Mouse (Mus musculus) urinary bladder, postnatal 36 days (tissue): ENCODE measurements around the gene Tmem248.

Experiments
- DNase-seq, 2 experiments: peaks; one replicate each; pipeline ENCODE4 v3.0.0; 2022; ENCODE audit warnings: low spot score in 2 of 2, mixed read lengths in 1 of 2

The Tmem248 gene

DNA sequence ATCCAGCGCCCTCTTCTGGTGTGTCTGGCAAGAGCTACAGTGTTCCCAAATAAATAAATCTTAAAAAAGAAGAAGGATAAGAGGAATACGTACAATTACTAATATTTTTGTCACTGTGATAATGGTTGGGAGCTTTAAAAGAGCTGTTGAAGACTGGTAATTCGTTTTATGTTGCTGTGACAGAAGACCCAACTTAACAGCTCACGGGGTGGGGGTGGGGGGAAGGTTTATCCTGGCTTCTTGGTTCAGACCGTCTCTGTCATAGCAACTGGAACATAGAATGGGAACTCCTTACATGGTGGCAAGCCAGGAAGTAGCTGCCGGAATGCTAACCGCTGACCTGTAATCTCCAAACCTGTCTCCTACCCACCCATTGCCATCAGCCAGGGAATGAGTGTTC is at the start of gene Tmem248:
TSS of gene Tmem248 (plus strand) at position 301 of the 400 bp plus-strand sequence.
- DNase-seq = no peak

DNA sequence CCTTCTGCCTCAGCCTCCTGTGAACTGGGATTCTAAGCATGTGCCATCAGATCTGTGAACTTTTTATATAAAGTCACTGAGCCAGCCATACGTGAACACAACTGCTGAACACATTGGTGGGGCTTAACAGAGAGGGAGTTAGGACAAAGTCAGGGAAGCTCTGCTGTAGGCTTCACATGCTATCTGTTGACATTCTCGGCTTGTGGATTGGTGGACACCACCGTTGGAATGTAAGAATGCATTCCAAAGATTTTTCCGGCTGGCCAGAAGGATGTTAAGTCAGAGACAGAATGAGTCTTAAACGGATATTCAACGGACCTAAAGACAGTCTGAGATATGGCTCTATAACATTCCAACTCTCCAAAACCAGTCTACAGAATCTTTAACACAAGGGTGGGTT is 47.8 kb upstream of the Tmem248 start:
- no peak for DNase-seq

DNA sequence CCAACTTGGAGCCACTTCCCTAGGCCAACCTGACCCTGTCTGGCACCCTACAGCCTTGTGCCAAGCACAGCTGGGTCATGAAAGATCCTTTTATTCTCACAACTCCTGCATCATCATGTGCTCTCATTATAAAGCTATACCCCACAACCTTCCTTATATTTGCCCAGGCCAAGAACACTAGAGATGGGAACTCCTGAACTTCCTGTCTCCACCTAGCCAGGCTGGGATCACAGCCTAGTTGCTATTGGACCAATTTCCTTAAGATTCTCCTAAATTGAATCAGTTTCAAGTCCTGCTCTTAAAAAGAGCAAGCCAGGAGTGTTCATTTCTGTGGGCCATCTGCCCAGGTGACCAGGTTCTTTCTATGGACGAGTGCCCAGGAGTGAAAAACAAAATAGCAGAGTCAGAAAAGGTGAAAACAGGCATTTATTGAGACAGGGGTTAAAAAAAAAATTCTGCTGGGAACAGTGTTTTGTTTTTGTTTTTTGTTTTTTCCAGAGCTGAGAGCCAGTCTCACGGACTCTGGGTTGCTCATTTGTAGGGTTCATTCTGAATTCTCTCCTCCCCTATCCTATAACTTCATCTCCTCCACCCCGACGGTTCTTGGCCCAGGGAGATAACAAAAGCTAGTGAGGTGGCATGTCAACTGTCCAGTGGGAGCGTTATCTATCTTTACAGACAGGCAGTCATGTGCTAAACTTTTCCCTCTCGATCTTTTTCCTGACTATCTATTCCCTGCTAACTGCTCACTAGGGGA is 46.0 kb upstream of the Tmem248 start:
- DNase-seq = no peak

DNA sequence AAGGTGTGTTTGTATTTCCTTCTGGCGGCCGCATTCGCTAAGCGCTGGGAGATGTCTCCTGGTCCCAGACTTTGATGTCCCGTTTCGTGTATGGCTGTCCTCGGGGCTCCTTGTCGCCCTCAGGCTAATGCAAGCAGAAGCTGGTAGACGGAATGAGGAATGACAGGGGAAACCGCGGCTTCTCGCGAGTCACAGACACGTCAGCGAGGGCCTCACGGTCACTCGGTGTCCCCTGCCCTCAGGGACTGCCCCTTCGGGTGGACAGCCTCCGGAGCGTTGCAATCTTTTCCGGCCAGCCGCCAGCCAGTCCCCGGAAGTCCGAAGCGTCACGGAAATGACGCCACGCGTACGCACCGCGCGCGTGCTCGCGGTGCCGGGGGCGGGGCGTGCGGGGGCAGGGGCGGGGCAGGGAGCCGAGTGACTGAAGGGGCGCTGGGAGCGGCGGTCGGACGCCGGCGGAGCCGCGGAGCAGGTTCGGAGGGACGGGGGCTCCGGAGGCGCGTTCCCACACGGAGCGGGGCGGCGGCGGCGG is 45.4 kb upstream of the Tmem248 start, which contains the start of gene Rabgef1:
TSS of gene Rabgef1 (plus strand) at position 376 of the 532 bp plus-strand sequence.
- peak; percentile 90 to 95 for DNase-seq

DNA sequence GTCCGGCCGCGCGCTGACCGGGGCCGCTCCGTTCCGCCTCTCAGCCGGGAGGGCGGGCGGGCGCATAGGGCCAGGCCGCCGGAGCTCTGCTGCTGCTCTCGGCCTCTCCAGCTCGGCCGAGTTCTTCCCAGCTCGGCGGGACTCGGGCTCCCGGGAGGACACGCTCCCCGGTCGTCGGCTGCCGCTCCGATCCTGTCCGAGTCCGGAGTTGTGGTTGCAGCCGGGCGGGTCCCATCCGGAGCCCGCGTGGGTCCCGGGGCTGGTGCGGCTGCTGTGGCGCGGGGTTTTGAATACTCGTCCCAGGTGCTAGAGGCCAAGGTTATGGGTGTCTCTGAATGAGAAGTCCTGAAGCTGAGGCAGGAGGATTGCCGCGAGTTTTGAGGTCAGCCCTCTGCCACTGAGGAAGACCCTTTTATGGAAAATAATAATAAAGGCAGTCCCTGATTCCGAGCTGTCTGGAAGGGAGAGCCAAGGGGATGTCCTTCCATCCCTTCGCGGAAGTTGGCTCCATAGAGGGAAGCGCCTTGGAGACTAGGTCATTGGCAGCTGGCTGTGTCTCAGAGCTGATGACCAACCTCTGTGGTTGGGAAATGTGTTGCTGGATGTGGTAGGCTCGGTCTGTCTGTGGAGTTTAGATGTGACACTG is 44.8 kb upstream of the Tmem248 start:
- peak; percentile 49 to 59 for DNase-seq

DNA sequence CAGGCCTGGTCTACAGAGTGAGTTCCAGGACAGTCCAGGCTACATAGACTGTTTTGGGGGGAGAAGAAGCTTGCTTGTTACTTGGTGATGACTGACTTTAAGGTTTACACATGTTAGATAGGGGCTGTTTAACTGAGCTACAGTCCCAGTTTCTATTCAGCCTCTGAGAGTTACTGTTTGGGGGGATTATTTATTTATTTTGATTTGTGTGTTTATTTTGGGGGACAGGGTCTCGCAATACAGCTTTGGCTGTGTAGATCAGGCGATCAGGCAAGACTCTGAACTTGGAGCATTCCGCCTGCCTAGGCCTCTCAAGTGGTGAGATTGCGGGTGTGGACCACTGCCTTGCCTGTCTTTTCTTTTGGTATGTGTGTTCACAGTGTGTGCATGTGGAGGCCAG is 43.9 kb upstream of the Tmem248 start:
- no peak for DNase-seq

DNA sequence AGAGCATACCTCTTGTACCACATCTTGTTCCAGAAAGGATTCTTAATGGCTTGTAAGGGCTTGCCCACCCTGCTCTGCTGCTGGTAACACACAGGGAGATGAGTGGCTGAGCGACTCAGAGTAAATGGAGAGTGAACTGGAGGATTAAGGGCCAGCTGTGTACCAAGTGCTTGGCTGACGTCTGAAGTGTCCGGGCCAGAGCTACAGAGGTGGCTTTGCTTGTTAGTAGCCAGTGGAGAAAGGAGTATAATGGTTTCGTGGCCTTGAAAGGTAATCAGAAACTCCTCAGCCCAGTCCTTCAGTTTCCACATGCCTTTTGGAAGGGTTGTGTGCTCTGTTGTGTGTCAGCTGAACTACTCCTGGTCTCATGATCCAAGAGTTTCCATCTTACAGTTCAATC is 39.0 kb upstream of the Tmem248 start:
- no peak for DNase-seq

DNA sequence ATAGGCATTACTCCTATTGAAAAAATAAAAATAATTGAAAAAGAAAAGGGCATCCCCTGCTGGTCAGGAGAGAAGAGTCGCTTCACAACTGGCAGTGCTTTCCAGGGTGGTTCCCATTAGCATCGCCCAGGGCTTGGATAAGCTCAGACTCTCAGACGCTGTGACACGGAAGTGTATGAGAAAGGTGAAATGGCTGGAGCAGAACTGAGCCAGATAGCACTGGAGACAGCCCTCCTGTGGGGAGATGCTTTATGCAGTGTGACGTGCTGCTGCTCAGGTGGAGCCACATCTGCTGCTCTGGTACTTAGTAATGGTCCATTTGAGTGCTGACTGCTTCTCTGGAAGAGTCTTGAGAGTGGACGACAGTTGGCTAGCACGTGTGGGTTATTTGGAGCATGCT is 36.5 kb upstream of the Tmem248 start:
- no peak for DNase-seq

DNA sequence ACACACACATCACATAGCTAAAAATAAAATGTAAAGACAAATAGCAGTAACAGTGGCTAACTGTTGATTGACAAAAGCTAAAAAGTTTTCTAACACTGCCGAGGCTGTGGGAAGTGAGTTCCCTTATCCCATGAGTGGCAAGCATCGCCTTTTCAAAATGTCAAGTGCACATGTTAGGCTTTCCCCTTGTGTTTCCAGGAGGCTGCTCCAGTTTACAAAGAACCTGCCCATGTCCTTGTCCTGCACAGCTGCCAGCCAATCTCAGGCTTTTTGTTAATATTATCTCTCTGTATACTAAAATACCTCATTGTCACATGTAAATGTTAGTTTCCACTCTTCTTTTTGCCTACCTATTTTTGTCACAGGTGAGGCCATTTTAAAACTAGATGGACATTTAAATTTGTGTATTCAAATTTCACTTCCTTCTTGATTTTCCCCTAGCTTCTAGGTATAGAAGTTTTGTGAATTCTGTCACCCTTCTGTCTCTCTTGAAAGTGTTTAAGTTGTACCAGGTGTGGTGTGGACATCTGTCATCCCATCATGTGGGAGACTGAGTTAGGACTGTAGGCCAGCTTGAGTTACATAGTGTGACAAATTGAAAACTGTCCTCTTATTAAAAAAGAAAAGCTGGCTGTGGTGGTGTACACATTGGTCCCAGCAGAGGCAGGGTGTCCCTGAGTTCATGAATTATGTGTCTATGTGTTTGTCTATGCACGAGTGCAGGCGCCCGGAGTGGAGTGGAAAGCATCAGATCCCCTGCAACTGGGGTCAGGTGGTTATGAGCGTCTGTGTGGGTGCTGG is 34.9 kb upstream of the Tmem248 start:
- peak in 1 of 2 experiments; percentile 40 for DNase-seq

DNA sequence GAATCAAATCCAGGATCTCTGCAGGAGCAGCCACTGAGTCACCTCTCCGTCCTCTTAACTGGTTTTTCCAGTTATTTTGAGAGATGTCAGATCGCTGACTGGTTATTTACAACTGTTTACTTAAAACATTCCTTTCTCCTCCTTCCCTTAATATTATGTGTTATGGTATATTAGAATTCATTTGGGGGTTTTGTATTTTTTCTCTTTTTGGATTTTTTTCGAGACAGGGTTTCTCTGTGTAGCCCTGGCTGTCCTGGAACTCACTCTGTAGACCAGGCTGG is 34.4 kb upstream of the Tmem248 start:
- no peak for DNase-seq

DNA sequence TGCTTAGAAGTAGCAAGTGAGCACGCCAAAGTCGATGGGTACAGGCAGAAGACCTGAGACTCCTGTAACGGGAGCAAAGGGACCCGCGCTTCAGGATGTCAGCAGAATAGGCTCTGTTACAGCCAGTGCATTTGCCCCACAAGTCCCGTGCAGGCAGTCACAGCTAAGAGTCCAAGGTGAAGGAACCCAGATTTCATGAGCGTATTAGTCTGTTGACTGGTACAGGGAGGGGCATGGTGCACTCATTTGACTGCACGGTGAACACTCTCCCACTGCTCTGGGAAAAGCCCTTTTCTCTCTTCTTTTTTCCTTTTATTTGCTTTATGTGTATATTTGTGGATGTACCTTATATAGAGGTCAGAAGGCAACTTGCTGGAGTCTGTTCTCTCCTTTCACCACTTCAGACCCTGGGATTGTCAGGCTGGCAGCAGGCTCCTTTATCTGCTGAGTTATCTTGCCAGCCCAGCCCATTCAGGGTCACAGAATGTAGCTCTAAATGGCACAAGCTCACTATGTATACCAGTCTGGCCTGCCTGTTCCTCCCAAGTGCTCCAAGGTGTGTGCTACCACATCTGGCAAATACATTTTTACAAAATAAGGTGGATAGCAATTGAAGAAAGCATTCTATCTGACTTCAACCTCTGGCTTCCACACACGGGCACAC is 32.6 kb upstream of the Tmem248 start:
- DNase-seq = peak in 1 of 2 experiments; percentile 35

DNA sequence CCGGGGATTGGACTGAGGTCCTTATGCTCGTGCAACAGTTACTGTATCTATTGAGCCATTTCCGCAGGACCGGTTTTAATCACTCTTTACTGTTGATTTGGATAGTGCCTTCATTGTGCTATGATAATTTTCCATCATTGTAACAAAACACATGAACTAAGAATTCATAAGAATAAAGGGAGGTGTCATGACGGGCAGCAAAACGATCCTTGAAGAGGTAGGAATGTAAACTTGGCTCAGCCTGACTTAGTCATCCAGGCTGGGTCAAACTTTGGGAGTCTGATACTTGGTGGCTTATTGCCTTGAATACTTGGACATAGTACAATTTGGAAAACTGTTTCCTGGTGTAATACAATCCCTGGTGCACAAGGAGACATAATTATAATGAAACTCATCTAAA is 31.6 kb upstream of the Tmem248 start:
- no peak for DNase-seq

DNA sequence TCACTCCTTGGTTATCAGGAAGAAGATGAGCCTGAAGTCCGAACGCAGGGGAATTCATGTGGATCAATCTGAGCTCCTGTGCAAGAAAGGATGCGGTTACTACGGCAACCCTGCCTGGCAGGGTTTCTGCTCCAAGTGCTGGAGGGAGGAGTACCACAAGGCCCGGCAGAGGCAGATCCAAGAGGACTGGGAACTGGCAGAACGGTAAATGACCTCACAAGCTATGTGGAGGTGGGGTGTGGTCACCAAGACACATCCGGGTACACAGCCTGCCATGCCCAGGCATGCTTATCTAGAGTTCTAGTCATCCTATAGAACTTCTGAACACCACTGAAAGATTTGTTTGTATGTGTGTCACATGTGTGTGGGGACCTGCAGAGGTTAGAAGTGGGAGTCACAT is 29.5 kb upstream of the Tmem248 start:
- peak in 1 of 2 experiments; percentile 62 for DNase-seq

DNA sequence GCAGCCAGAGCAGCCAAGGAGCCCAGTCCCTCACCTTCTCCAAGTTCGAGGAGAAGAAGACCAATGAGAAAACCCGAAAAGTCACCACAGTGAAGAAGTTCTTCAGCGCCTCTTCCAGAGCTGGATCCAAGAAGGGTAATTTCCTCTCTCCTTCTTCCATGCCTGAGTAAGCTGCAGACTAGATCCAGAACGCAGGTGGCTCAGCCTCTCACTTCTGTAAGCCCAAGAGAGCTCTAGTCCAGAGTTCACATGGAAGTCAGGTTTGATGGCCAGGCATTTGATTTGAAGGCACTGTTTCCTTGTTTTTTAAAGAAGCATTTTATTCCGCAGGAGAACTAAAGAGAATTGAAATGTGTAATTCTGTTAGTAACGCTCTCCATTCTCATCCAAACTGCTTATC is 26.0 kb upstream of the Tmem248 start:
- no peak for DNase-seq

DNA sequence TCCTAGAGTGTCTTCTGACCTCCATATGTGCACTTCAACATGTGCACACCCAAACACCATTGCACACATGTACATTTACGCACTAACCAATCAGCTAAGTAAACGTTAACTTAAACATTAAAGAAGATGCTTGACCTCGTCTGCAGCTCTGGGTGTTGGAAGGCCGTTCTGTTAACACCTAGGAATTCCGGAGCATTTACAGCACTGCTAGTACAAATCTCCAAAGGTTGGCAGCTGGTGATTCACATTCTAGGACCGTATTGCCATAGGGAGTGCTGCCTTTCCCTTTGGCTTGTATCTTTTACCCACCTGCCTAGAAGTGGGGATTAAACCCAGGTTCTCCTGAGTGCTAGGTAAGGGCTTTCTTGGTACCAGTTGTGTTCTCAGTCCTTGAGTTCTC is 25.0 kb upstream of the Tmem248 start:
- no peak for DNase-seq

DNA sequence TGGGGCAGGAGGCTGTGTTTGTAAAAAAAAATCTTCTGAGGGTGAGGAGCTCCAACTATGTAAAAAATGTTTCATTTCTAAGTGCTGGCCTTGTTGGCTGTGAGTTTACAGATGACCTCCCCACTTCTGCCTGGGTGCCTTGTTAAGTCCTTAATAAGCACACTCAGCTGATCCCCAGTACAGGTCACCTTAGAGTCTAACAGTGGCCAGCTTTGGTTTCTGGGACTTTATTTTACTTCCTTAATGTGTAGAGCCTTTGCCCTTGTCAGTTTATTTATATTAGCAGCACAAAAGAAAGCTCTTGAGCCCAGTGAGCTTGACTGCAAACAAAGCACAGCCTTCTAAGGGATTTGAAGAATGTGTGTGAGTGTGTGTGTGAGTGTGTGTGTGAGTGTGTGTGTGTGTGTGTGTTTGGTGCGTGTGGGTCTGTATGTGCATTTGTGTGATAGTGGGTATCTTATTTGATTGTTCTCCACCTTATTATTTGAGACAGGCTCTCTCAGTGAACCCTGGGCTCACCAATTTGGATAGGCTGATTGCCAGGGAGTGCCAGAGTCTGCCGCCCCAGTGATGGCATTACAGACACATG is 24.4 kb upstream of the Tmem248 start:
- no peak for DNase-seq

DNA sequence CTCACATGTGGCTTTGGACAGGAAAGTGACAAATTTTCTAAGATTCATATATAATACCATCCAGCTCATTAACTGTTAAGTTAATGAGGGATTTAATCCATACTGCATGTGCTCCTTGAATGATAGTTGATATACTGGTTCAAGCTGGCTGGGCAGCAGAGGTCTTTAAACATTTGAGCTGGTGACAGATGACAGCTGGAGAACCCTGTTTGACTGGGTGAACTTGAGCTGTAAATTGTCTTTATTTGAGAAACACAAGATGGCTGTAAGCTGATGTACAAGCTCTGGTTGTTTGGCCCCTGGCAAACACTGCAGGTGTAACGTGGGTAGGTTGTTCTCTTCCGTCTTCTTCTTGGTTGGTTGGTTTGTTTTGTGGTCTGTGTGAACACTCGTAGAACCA is 23.1 kb upstream of the Tmem248 start:
- DNase-seq = no peak

DNA sequence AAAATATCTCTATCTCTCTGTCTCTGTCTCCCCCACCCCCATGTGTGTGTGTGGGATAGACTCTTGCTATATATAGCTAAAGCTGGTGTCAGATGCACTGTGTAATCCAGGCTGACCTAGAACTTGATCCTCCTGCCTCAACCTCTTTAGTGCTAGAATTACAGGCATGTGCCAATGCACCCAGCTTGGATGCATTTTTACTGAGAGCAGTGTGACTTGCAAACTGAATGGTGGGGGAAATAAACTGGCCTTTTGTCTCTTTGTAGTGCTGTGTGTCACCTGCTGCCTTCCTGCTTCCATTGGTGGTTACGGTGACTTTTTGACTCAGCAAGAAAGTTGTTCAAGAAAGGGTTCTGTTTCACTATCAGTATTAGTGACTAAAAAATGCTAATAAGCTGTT is 20.6 kb upstream of the Tmem248 start:
- no peak for DNase-seq

DNA sequence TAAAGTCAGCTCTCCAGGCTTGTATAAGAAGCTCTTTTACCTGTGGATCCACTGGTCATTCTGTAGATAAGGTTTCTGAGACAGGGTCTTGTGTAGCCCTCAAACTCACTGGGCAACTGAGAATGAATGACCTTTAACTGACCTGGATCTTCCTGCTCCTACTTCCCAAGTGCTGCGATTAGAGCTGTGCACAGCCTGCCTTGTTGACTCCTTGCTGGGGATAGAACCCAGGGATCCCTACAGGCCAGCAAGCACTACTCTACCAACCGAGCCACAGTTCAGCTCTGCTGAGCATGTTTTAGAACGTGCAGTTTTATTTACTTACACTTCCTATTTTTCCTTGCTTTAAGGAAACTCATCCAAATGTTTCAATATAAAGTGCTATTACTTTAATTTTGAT is 19.4 kb upstream of the Tmem248 start:
- no peak for DNase-seq

DNA sequence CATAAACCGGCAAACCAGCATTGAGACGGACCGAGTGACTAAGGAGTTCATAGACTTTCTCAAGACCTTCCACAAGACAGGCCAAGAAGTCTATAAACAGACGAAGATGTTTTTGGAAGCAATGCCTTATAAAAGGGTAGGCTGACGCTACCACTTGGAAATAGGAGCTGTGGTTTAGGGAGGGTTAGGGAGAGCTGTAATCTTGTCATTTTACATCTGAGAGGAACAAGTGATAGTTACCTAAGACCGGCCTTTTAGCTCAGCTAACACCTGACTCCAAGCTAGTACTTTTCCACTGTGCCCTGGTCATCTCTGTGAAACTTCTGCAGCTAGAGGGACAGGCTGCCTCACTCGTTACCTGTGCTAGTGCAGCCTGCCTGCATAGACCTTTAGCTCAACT is 18.9 kb upstream of the Tmem248 start:
- DNase-seq = no peak

DNA sequence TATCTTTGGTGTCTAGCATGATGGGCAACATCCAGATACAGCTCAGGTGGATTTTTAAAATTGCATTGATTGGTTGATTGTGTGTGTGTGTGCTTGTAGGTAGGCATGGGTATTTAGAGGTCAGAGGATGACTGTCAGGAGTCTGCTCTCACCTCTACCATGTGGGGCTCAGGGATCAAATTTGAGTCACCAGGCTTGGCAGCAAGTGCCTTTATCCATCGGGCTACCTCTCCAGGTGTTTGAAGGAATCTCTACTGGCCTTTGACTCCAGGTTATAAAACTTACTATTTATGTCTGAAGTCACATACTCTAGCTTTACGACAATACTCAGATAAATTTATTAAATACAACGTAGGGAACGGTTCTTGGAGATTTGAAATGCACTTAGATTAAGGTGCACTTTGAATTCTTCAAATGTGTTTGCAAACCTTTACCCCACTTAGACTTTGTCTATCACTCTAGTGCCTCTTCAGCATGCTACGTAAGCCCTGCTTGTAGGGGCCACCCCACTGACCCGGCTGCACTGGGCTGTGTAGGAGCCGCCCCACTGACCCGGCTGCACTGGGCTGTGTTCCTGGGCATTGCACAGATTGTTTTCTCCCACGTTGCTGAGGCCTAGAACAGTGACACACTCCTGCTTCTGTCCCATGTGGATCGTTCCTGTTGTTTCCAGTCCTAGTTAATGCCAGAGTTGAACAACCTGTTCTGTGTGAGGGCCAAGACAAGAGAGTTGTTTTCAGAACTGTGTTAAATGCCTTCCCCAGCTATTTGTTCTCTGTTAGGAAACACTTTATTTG is 16.4 kb upstream of the Tmem248 start:
- peak in 1 of 2 experiments; percentile 55 for DNase-seq
